Mouse (Mus musculus) urinary bladder, postnatal 4 days (tissue): ENCODE data around the gene Tbc1d20.
"Not testable (repeated sequence)": the region's sequence is repeated elsewhere in the genome, so short reads cannot be mapped to it uniquely, and the experiment has no call there.

Experiments used
- DNase-seq, 2 experiments: peaks; one replicate each; pipeline ENCODE4 v3.0.0; 2021 to 2022; ENCODE audit warnings: low spot score in 2 of 2

The Tbc1d20 gene

DNA sequence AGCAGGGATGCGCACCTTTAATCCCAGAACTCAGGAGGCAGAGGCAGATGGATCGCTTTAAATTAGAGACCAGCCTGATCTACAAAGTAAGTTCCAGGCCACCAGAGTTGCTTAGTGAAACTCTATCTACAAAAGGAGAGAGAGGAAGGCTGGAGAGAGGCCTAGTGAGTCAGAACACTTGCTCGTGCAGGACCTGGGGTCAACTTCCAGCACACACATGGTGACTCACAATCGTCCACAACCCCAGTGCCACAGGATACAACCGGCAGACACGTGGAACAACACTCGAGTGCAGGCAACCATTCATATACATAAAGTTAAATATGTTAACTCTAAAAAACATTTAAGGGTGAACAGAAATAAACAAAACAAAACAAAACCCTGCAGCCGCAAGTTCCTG is 33.0 kb downstream of the Tbc1d20 start:
- no peak for DNase-seq

DNA sequence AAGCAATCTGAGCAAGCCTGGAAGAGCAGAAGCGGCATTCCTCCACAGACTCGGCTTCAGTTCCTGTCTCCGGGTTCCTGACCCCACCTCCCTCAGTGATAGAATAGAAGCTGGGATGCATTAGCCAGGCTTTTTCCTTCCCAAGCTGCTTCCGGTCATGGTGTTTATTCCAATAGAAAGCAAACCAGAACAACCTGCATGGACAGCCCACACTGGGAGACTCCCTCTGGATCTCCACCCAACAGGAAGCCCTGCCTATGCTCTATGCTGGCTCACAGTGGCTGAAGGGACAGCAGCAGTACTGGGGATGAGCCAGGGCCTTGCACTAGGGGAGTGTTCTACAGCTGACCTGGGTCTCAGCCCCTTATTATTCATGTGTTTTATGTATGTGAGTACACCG is 34.4 kb downstream of the Tbc1d20 start:
- no peak for DNase-seq

DNA sequence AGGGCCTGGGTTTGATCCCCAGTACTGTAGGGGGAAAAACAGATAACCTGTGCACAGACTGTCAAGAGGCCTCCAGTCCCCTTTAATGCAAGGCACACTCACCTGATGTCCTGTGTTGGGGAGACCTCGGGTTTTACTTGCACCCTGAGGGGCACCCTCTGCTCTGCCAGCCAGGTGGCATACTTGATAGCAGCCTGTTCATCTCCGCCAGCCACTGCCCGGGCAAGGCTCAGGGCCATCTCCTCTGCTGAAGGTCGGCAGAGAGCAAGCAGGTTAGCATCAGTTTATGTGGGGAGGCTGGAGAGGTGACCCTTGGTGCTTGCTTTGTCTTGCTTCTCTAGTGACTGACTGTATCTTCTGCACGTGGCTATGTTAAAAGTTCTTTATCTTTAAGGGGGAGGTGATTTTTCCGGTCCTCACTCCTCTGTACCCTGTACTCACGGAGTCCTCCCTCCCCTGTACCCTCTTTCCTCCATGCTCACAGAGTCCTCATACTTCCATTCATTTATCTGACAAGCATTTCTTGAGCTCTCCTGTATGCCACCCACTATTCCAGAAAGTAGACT is 37.3 kb downstream of the Tbc1d20 start:
- DNase-seq = no peak

DNA sequence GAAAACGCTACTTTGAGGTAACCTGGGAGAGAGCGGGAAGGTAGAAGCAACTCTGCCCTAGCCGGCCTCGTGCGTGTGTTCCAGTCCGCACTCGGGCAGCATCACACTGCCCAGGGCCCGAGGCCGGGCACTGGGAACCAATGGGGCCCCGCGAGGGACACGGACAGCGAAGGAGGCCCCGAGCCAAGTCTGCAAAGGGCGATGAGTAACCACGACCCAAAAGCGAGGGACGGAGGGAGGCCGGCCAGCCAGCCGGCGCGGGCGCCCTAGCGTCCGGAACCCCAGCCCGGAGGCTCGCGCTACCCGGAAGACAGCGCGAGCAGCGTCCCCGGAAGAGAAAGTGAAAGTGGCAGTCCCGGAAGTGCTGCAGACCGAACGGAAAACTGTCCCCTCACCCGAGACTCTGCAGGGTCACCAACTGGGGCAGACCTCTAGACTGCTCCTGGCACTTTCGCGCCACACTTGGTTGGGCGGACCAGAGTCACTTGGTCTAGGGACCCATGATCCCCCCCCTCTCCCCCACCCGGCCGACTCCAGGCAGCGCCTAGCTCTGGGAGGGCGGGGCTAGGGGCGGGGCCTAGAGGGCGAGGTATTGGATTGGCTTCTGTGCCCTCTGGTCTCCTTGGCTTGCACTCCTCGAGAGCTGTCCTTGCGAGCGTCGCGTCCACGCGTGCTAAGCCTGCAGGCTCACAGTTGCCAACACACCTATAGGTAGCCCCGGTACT is 38.6 kb downstream of the Tbc1d20 start, which contains the start of gene Rbck1:
Rbck1 (minus strand) TSS at position 553 of the 725 bp plus-strand sequence.
- DNase-seq = peak; percentile 80 to 85

DNA sequence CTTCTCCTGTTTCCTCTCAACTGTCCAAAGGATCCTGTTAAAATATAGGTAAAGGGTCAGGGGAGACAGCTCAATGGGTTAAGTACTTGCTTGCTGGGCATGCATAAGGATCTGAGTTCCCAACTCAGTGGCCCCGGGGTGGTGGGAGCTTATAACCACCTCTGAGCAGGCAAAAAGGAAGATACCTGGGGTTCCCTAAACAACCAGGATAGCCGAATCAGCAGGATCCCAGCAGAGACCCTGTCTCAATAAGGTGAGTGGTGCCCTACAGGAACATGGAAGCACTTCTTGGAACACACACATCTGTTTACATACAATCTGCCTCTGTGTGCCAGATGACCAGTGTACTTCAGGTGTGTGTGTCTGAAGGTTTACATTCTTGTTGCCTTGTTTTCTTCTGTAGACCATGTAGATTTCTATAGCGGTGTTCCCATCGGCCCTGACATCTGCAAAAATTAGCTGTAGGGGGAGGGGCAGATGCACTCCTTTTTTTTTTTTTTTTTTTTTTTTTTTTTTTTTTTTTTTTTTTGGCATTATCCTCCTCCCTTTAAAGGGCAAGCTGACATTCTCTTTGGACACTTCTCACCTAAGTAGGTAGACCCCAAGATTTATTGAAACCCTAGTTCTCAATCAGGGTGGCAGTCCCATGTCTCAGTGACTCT is 39.8 kb downstream of the Tbc1d20 start:
- DNase-seq = no peak

DNA sequence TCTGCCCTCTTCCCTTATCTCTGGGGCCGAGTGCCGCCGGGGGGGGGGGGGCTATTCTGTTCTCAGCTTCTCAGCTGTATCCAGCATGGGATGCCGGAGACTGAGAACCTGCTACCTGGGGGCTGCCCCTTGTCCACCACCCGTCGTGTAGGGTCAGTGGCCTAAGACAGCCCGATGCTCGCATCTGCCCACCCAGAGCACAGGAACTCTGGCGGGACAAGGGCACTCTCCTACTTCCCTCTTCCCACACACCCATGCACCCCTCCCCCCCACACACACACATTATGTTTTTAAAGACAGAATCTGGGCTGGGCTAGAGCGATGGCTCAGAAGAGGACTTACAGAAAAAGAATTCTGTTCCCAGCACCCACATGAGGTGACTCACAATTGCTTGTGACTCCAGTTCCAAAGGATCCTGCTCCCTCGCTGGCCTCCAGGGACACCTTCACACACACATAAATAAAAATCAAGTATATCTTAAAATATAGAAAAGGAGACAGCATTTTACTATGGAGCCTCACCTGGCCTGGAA is 41.7 kb downstream of the Tbc1d20 start:
- DNase-seq = no peak

DNA sequence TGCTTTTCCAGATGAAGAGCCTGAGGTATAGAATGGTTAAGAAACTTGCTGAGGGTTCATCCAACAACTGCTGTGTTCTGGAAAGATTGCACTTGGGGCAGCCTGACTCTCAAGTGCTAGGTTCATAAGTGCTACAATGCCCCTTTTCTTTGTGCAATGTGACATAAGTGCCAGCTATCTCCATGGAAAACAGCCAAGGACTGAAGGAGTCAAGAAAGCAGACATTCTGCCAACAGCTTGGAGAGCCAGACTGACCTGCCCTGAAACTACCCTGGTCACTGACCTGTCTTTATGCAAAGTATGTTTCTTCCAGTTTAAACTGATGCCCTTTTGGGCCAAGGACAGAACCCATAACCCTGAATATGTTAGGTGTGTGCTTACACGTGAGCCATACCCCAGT is 43.2 kb downstream of the Tbc1d20 start:
- no peak for DNase-seq

DNA sequence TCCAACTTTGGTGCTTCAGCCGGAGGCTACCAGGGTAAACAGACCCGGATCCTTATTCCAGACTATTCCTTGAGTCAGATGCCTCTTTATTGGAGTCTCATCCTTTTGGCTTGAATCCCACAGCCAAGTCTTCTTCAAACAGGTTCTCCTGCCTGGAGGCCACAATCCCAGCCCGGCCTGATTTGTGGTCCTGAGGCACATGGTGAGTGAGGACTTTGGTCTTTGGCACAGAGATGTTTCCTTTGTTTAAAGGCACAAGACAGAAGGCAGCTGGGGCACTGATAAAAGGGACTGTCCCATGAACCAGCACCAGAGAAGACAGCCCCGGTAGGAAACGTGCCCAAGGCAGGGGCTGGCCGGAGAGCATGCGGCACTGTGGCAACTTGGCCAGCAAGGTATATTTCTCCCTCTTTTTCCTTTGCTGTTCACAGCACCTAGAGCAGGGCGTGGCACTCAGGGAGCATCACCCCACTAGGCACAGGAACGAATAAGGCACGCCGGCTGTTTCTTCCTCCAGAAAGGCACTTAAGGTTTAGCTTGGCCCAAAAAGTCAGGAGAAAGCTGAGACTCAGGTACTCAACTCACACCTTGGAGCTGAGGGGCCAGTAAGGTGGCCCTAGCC is 44.1 kb downstream of the Tbc1d20 start:
- no peak for DNase-seq

DNA sequence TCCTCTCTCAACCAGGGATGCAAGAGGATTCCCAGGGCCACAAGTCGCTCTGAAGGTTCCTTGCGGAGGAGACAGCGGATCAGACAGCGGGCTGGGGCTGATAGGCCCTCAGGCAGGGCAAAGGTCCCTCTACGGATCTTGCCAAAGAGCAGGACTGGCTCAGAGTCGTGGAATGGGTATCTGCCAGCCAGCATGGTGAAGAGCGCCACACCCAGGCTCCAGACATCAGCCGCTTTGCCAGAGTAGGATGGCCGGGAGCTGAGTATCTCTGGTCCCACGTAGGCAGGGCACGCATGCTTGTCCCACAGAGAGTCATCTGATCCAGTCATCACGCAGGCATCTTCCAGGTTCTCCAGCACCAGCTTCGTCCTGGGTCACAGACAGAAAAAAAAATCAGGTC is 44.7 kb downstream of the Tbc1d20 start:
- DNase-seq = no peak

DNA sequence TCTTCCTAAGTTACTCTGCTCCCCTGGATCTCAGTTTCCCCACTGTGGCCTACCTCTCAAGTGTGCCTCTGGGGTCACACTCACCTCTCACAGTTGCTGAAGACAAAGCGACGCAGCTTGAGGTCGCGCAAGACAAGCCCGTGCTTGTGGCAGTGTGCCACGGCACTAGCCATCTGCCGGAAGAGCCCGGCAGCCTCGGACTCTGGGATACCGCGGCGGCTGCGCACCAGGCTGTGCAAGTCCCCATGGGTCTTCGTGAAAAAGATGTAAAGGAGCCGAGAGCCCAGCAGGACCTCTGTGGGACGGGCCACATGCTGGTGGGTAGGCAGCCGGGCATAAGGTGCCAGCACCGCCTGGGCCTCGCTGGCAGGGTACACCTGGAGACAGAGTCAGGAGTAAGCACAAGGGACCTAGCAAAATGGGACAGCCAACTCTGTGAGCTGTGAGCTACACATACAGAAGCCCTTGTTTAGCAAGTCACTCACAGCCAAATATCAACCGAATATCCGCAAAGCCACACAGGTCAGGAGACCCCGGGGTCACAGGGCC is 46.1 kb downstream of the Tbc1d20 start:
- DNase-seq = no peak

DNA sequence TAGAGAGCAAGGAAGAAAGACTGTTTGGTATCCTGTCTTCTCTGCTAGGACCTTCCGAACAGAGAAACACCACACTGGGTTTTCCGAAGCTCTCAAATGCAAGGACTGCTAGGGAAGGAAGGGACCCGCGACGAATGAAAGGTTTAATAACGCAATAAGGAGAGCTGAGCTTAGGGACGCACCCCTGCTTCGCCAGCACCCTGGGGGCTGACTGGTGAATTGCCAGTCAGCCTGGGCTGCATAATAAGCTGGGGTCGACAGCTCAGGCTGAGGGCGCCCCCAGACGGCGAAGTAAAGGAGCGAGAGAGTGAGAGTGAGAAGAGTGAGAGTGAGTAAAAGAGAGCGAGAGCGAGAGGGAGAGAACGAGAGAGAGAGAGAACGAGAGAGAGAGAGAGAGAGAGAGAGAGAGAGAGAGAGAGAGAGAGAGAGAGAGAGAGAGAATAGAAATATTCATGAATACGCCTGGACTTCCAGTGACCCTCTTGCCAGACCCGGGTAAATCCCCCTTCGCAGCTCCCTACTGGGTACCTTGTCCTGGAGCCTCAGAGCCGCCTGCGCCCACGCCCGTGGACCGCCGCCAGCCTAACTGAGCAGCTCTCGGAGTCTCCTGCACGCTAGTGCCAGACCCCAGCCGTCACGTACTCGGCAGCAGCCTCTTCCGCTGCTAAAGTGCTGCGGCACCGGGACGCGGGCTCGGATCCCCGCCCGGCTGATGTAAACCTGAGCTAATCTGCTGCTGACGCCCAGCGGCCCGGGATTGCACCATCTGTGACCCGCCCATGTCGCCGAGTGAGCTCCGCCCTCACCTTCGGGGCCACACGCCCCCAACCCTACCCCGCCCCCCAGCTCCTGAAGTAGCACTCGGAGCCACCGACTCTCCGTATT is 49.9 kb downstream of the Tbc1d20 start, which contains the start of gene Trib3:
Trib3 (minus strand) TSS at position 704 of the 885 bp plus-strand sequence.
- DNase-seq = peak; percentile 71 to 82

DNA sequence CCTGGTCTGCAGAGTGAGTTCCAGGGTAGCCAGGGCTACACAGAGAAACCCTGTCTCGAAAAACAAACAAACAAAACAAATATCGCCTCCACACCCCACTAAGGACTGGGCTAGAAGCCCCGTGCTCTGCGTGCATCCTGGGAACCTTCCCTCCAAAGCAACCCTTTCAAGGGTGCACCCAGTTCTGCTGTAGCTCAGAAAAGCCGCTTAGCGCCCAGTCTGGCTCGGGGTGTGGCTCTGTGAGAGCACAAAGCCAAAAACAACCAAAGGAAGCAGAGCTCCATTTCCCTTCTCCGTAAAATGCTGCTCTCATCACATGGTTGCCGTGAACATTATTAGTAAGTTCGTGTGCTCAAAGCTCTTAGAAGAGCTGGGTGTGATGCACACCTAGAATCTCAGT is 50.7 kb downstream of the Tbc1d20 start:
- DNase-seq = no peak

DNA sequence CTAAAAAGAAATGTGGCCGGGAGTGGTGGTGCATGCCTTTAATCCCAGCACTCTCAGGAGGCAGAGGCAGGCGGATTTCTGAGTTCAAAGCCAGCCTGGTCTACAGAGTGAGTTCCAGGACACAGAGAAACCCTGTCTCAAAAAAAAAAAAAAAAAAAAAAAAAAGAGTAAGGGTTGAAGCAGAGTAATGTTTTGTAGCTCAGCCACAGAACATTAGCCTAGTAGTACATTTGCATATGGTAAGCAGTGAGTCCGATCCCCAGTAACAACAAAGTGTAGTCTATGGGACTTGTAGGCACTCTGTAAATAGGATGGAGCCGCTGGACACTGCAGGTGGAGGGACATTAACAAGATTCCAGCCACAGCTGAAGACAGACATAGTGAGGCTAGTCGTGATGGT is 51.3 kb downstream of the Tbc1d20 start:
- no peak for DNase-seq

DNA sequence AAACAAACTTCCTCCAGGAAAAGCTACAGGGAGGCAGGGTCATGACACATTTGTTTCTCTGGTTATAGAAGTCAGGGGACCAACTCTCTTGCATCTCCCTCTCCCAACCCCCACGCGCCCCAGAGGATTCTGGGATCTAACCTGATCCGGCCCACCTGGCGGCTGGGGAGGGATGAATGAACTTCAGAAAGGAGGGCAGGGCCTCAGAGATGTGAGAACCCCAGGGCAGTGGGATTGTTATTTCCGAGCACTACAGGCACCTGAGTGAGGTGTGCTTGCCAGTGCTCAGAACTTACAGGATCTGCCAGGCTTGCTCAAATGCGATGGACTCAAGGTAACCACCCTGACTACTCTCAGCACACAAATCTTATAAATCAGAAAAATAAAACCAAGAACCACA is 51.8 kb downstream of the Tbc1d20 start:
- no peak for DNase-seq

DNA sequence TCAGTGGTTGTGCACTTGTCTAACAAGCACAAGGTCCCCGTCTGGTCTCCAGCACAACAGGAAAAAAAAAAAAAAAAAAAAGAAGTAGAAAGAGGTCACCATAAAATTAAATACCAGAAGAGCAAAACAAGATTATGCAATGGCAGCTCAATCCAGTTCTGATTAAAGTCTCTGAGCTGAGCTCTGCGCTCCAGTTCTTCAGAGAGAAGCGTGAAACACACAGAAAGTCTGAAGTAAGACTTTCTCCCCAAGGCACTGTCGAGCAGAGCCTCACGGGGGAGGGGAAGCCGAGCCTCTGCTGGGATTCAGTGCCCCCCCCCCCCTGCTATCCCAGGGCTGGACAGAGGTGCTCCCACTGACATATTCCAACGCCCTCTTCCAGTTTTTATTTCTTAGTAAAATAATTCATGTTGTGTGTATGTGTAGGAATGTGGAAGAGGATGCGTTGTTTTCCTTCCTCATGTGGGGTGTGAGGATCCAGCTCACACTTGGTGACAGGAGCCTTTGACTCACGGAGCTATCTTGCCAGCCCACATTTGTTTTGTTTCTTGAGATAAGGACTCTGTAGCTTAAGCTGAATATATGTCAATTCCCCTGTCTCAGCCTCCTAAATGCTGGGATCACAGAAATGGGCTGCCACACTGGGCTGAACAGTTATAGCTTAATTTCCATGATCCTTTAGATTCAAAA is 53.3 kb downstream of the Tbc1d20 start:
- DNase-seq = no peak

DNA sequence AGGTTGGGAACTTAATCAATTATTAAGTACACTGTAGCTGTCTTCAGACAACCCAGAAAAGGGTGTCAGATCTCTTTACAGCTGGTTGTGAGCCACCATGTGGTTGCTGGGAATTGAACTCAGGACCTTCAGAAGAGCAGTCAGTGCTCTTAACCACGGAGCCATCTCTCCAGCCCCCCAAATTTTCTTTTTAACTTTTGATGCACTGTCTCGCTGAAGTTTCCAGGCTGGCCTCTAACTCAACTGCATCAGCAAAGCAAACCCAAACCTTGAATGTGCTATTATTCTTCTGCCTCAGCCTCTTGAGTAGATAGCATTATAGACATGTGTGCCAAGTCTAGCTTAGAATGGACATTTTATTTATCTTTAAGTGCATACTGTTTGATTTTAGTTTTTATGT is 54.1 kb downstream of the Tbc1d20 start:
- no peak for DNase-seq

DNA sequence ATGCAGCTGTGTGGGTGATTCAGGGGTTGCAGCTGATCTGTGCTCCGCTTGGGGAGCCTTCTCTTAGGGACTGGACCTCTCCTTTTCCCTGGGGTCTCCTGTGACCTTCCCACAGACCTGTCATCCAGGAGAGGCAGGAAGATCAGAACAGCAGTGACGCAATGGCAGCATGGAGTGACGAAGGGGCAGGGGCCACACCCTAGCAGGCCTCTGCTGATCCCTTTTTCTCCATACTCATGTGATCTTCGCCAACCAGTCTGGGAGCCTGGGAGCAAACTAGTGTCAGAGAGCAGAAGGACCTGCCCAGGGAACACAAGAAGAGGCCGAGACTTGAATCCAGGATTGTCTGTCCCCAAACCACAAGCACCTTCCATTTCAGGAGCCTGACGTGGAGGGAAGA is 55.6 kb downstream of the Tbc1d20 start:
- no peak for DNase-seq

DNA sequence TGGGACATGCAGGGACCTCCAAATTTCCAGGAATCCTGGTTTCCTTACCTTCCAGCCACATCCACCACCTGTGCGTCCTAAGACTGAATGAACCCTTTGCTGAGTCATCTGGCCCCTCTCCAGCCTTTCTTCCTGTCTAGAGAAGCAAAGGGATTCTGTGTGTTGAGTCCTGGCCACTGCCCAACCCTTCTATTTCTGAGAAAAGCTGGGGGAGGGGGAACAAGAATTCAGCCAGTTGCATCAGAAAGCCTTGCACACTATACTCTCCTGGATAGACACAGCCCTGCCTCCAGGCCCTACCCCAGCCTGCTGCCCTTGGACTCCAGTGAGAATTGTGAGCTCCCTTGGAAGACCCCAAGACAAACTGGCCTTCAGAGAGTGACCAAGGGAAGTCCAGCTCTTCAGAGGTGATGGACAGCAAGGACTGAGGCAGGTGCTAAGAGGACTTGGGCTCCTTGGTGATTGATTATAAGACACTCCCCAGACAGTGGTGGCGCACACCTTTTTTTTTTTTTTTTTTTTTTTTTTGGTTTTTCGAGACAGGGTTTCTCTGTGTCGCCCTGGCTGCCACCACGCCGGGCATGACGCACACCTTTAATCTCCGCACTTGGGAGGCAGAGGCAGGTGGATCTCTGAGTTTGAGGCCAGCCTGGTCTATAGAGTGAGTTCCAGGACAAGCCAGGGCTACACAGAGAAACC is 56.4 kb downstream of the Tbc1d20 start:
- no peak for DNase-seq

DNA sequence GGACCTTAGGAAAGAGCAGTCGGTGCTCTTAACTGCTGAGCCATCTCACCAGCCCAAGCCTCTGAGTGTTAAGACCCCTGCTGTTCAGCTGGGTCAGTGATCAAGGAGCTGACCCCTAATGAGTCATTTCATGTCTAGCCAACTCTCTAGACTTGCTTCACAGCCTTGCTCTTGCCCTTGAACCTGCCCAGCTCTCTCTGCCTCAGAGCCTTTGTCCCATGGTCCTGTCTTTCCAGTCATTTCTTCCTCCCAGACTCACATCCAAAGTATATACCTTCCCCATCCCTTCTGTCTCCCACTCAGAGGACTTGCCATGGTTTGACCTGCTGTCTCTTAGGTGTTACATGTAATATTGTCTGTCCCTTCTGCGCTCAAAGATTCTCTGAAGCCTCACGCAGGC is 63.6 kb downstream of the Tbc1d20 start:
- no peak for DNase-seq

DNA sequence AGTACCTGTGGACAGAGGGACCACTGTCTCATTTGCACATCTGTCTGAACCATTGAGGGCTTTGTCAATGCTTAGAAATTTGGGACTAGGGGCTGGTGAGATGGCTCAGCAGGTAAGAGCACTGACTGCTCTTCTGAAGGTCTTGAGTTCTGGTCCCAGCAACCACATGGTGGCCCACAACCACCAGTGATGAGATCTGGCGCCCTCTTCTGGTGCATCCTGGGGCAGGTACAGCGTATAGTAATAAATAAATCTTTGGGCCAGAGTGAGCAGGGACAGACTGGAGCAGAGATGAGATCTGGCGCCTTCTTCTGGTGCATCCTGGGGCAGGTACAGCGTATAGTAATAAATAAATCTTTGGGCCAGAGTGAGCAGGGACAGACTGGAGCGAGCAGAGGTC is 65.3 kb downstream of the Tbc1d20 start:
- DNase-seq = not testable (repeated sequence)
